Comparison of ENCODE assay signal across 21 mouse cellular contexts in the genomic region with DNA sequence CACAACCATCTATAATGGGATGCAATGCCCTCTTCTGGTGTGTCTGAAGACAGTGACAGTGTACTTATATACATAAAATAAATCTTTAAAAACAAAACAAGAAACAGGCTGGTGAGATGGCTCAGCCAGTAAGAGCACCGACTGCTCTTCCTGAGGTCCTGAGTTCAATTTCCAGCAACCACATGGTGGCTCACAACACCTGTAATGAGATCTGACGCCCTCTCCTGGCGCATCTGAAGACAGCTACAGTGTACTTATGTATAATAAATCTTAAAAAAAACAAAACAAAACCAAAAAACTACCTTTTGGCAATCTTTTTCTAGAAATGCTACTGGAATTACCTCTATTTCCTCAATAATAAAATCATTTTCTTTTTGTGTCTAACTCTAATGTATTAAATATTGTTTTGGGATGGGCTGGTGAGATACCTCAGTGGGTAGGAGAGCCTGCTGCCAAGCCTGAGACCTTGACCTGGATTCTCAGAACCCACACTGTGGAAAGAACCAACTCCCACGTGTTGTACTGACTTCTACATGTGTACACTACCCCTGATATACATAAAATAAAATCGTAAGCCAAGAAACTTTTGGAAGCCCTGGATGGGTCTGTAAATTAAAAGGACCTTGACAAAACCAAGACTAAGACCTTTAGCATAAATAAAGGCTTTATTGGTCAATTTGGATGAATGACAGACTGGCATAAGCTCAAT. TPM values are rescaled to one million over a fixed set of nuclear protein-coding genes. Genes with fewer than 3 reads are reported as not detected.
DNase-seq lines count a peak whose midpoint lies in the region; ATAC-seq and TF ChIP-seq lines count a peak whose summit lies in the region.
"Had no signal": no experiment of that assay in that cellular context is flagged by ENCODE, and none has a peak within 500 bp of the region (broad histone marks: within the 10 kb centered on the region; RNA-seq: fewer than 3 reads in every experiment).

No protein-coding gene starts in this region.

- TF ChIP-seq EP300 in MEL (IDR thresholded peaks at IDR 0.05; ENCODE audit: low read depth in 1 of 2, low read length in 2 of 2), result no peak

- no peaks in the 10 kb centered on the region for H3K27me3 ChIP-seq in lung, embryonic 14.5 days (ENCODE audit: insufficient read depth, low read length)
- H3K27me3 ChIP-seq in MEL (ENCODE audit: control insufficient read depth in 1 of 2, insufficient read depth in 2 of 2, low read length in 2 of 2), result no peaks in the 10 kb centered on the region
- H3K27me3 ChIP-seq: heart, embryonic 12.5 days; limb, embryonic 15.5 days; stomach, embryonic 15.5 days had no signal

- no peak overlapping the region for H3K9ac ChIP-seq in lung, embryonic 14.5 days
- H3K9ac ChIP-seq in MEL (ENCODE audit: control insufficient read depth, low read depth, low read length, poor library complexity, severe bottlenecking), result no peak overlapping the region
- H3K9ac ChIP-seq: heart, embryonic 12.5 days; limb, embryonic 15.5 days; stomach, embryonic 15.5 days had no signal

- peak; percentile 14 for DNase-seq in adrenal gland, postnatal 10 days
- DNase-seq in adrenal gland, adult 8-10 months, result no peak
- DNase-seq in lung, embryonic 14.5 days, result no peak
- no peak for DNase-seq in lung, postnatal 4 days
- peak; percentile 57 for DNase-seq in MEL (ENCODE audit: low read depth, low spot score)
- peak; percentile 34 for DNase-seq in induced T-regulatory cell, adult 2 months (ENCODE audit: low read depth)
- DNase-seq in right cerebral cortex, adult 18-20 months, result no peak
- DNase-seq in layer of hippocampus, adult 18-20 months (ENCODE audit: low spot score in 2 of 2), result no peak
- DNase-seq: cerebellum, adult 2 months; gastrocnemius, postnatal 25 days; heart, postnatal 36 days; kidney, adult 11 months; kidney, postnatal 36 days; layer of hippocampus, postnatal 36 days; lung, adult 18-20 months; midbrain, embryonic 14.5 days; thymus, adult 2 months had no signal

- ATAC-seq in lung, embryonic 14.5 days (ENCODE audit: insufficient read depth), result no peak
- ATAC-seq: hindbrain, embryonic 16.5 days had no signal

- no peak overlapping the region for H3K27ac ChIP-seq in lung, embryonic 14.5 days (ENCODE audit: low read depth)
- H3K27ac ChIP-seq in MEL (ENCODE audit: control insufficient read depth, low read depth, low read length), result no peak overlapping the region
- H3K27ac ChIP-seq: limb, embryonic 15.5 days; stomach, embryonic 15.5 days had no signal

- no peak overlapping the region for H3K4me2 ChIP-seq in lung, embryonic 14.5 days
- H3K4me2 ChIP-seq: heart, embryonic 12.5 days; limb, embryonic 15.5 days; stomach, embryonic 15.5 days had no signal

- TF ChIP-seq CTCF in lung, embryonic 14.5 days (IDR thresholded peaks at IDR 0.05; ENCODE audit: low read depth), result 0 out of 2 replicates have a peak, but pooled peaks have one; percentile 2
- TF ChIP-seq CTCF in MEL (IDR thresholded peaks at IDR 0.05 in 2 of 3, conservative IDR thresholded peaks at IDR 0.05 in 1 of 3; ENCODE audit: control insufficient read depth in 1 of 3, insufficient read depth in 1 of 3, low read depth in 2 of 3, low read length in 3 of 3, poor library complexity in 1 of 3, severe bottlenecking in 1 of 3), result peak; percentile 11 to 49 (median 38); a peak in 4 of 6 replicates

- no peaks in the 10 kb centered on the region for H3K9me3 ChIP-seq in lung, embryonic 14.5 days (ENCODE audit: low read depth, low read length)
- no peaks in the 10 kb centered on the region for H3K9me3 ChIP-seq in MEL (replicated peaks; ENCODE audit: insufficient read depth, low read length)
- H3K9me3 ChIP-seq: heart, embryonic 12.5 days; limb, embryonic 15.5 days; stomach, embryonic 15.5 days had no signal

- peaks cover 10% of the 10 kb centered on the region for H3K79me2 ChIP-seq in MEL (ENCODE audit: control insufficient read depth, insufficient read depth, low read length, poor library complexity)

- peaks cover 28% of the 10 kb centered on the region for H3K36me3 ChIP-seq in lung, embryonic 14.5 days (ENCODE audit: insufficient read depth)
- peaks cover 13 to 18% of the 10 kb centered on the region in 2 experiments for H3K36me3 ChIP-seq in MEL (ENCODE audit: control insufficient read depth in 1 of 2, insufficient read depth in 2 of 2, low read length in 2 of 2)
- H3K36me3 ChIP-seq: stomach, embryonic 15.5 days had no signal

- TF ChIP-seq RAD21 in MEL (IDR thresholded peaks at IDR 0.05; ENCODE audit: low read depth, low read length), result no peak

- H3K4me3 ChIP-seq in lung, embryonic 14.5 days (ENCODE audit: low read depth, low read length), result no peak overlapping the region
- no peak overlapping the region for H3K4me3 ChIP-seq in MEL (ENCODE audit: control insufficient read depth in 1 of 2, insufficient read depth in 1 of 2, low read depth in 2 of 2, low read length in 2 of 2)
- H3K4me3 ChIP-seq: heart, embryonic 12.5 days; limb, embryonic 15.5 days; stomach, embryonic 15.5 days had no signal

- WGBS in lung, embryonic 14.5 days, result 92% methylated on average over 5 of the region's 5 CpGs

- no peak for TF ChIP-seq POLR2A in MEL (IDR thresholded peaks at IDR 0.05; ENCODE audit: control insufficient read depth in 1 of 2, insufficient read depth in 1 of 2, low read depth in 1 of 2, low read length in 2 of 2, poor library complexity in 1 of 2)

- H3K4me1 ChIP-seq in lung, embryonic 14.5 days (ENCODE audit: insufficient read depth), result no peaks in the 10 kb centered on the region; the same call in 1 of the 2 replicates
- H3K4me1 ChIP-seq in MEL (ENCODE audit: control insufficient read depth in 1 of 2, insufficient read depth in 2 of 2, low read length in 2 of 2), result peaks cover 4 to 6% of the 10 kb centered on the region in 2 experiments; a peak in 3 of 4 replicates

TF ChIP-seq in MEL, 35 proteins besides CTCF, POLR2A, EP300 and RAD21:
- TF ChIP-seq SIN3A (IDR thresholded peaks at IDR 0.05; ENCODE audit: low read length) (no peak), GATA1 (IDR thresholded peaks at IDR 0.05; ENCODE audit: low read depth, low read length) (no peak), SMC3 (IDR thresholded peaks at IDR 0.05; ENCODE audit: low read depth, low read length) (peak; percentile 32), POLR2AphosphoS5 (IDR thresholded peaks at IDR 0.05; ENCODE audit: borderline replicate concordance, low read depth, low read length) (no peak), MYC (IDR thresholded peaks at IDR 0.05; ENCODE audit: low read depth, low read length) (0 out of 2 replicates have a peak, but pooled peaks have one; percentile 64), GABPA (IDR thresholded peaks at IDR 0.05; ENCODE audit: low read depth, low read length) (no peak)

RNA-seq across cellular contexts. Expression of a gene that starts 3.6 kb away (rescaled TPM):
- 100 to 1,000 TPM in 1 of 2 experiments, 10 to 100 TPM in 1; 92.7 to 110 TPM for total RNA-seq in adrenal gland, postnatal 10 days (2021)
- total RNA-seq in adrenal gland, adult 8-10 months (2022), result 100 to 1,000 TPM; 131 to 171 (median 149) TPM
- 150 and 157 TPM in 2 replicates for polyA plus RNA-seq in lung, embryonic 14.5 days (2014; fragmentation: Nextera tagmentation; extraction: Ambion mirVana)
- total RNA-seq in MEL (2012; rRNA removed), result 232 and 318 TPM in 2 replicates
- polyA plus RNA-seq in MEL (2012; ENCODE audit: insufficient read depth in 1 of 2, insufficient read length in 2 of 2, low read depth in 1 of 2, low replicate concordance in 2 of 2, missing spikeins in 1 of 2), result 100 to 1,000 TPM in 1 of 2 experiments, not detected in 1; 322 TPM
- 10 to 100 TPM; 91.7 to 93.8 TPM for total RNA-seq in layer of hippocampus, adult 18-20 months (2021)

RNA-seq across cellular contexts. Expression of a gene that starts 31.7 kb away (rescaled TPM):
- total RNA-seq in adrenal gland, postnatal 10 days (2021), result 10 to 100 TPM; 44.3 to 52.3 TPM
- total RNA-seq in adrenal gland, adult 8-10 months (2022), result 10 to 100 TPM; 31.6 to 63.7 (median 46.1) TPM
- 20.5 and 20.8 TPM in 2 replicates for polyA plus RNA-seq in lung, embryonic 14.5 days (2014; fragmentation: Nextera tagmentation; extraction: Ambion mirVana)
- 26.2 and 27.1 TPM in 2 replicates for total RNA-seq in MEL (2012; rRNA removed)
- 10 to 100 TPM in 1 of 2 experiments, not detected in 1; 44.7 TPM for polyA plus RNA-seq in MEL (2012; ENCODE audit: insufficient read depth in 1 of 2, insufficient read length in 2 of 2, low read depth in 1 of 2, low replicate concordance in 2 of 2, missing spikeins in 1 of 2)
- 10 to 100 TPM; 88.0 to 91.6 TPM for total RNA-seq in layer of hippocampus, adult 18-20 months (2021)

RNA-seq across cellular contexts. Expression of a gene that starts 56.5 kb away (rescaled TPM):
- 10 to 100 TPM; 64.6 to 66.5 TPM for total RNA-seq in adrenal gland, postnatal 10 days (2021)
- total RNA-seq in adrenal gland, adult 8-10 months (2022), result 100 to 1,000 TPM in 3 of 4 experiments, 10 to 100 TPM in 1; 88.7 to 119 (median 108) TPM
- 136 and 143 TPM in 2 replicates for polyA plus RNA-seq in lung, embryonic 14.5 days (2014; fragmentation: Nextera tagmentation; extraction: Ambion mirVana)
- 152 and 161 TPM in 2 replicates for total RNA-seq in MEL (2012; rRNA removed)
- polyA plus RNA-seq in MEL (2012; ENCODE audit: insufficient read depth in 1 of 2, insufficient read length in 2 of 2, low read depth in 1 of 2, low replicate concordance in 2 of 2, missing spikeins in 1 of 2), result 100 to 1,000 TPM; 184 to 227 TPM
- total RNA-seq in layer of hippocampus, adult 18-20 months (2021), result 10 to 100 TPM; 92.5 to 95.2 TPM

RNA-seq across cellular contexts. Expression of a gene that starts 57.5 kb away (rescaled TPM):
- 100 to 1,000 TPM; 152 to 166 TPM for total RNA-seq in adrenal gland, postnatal 10 days (2021)
- 100 to 1,000 TPM; 135 to 210 (median 161) TPM for total RNA-seq in adrenal gland, adult 8-10 months (2022)
- 236 and 257 TPM in 2 replicates for polyA plus RNA-seq in lung, embryonic 14.5 days (2014; fragmentation: Nextera tagmentation; extraction: Ambion mirVana)
- total RNA-seq in MEL (2012; rRNA removed), result 102 and 107 TPM in 2 replicates
- polyA plus RNA-seq in MEL (2012; ENCODE audit: insufficient read depth in 1 of 2, insufficient read length in 2 of 2, low read depth in 1 of 2, low replicate concordance in 2 of 2, missing spikeins in 1 of 2), result 100 to 1,000 TPM; 247 to 442 TPM
- total RNA-seq in layer of hippocampus, adult 18-20 months (2021), result 100 to 1,000 TPM; 166 to 176 TPM

Comparison
In these comparisons a context has a peak if more than half of its experiments do, and no peak if none do; other contexts are left out.
1. DNase-seq: peak in adrenal gland, postnatal 10 days (single experiment), MEL (single experiment) and induced T-regulatory cell, adult 2 months (single experiment); none in adrenal gland, adult 8-10 months (single experiment), lung, embryonic 14.5 days (single experiment), lung, postnatal 4 days (0 of 2), right cerebral cortex, adult 18-20 months (single experiment) and layer of hippocampus, adult 18-20 months (0 of 2).